Mouse (Mus musculus) urinary bladder, postnatal 14 days (tissue): ENCODE results near the gene Epm2a.
"Not testable (repeated sequence)": the region's sequence is repeated elsewhere in the genome, so short reads cannot be mapped to it uniquely, and the experiment has no call there.

Experiments
- DNase-seq: peaks from one replicate; pipeline ENCODE4 v3.0.0; 2021; ENCODE audit warnings: low spot score

Epm2a gene

GRCm38 (mm10) chr10:11343205-11344141 is at the start of gene Epm2a:
Gene Epm2a, plus strand, starts transcription at chr10:11343404.
- peak; percentile 91 for DNase-seq

DNA sequence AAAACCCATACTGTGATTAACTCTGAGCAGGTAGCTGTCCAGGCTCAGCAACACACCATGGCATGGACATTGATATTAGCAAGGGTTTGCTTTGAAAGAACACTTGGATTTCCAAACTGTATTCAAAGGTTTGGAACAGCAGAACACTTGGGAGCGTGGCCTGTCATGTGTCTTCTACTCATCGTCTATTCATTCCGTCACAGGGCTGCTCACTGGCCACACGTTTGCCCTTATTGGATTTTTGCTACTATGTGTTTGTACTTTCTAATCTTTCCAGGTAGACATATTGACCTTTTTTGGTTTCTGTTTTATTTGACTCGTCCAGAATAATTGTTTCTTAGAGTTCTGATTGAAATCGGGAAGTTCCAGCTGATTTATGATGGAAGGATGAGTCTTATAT is 44.8 kb upstream of the Epm2a start:
- no peak for DNase-seq

DNA sequence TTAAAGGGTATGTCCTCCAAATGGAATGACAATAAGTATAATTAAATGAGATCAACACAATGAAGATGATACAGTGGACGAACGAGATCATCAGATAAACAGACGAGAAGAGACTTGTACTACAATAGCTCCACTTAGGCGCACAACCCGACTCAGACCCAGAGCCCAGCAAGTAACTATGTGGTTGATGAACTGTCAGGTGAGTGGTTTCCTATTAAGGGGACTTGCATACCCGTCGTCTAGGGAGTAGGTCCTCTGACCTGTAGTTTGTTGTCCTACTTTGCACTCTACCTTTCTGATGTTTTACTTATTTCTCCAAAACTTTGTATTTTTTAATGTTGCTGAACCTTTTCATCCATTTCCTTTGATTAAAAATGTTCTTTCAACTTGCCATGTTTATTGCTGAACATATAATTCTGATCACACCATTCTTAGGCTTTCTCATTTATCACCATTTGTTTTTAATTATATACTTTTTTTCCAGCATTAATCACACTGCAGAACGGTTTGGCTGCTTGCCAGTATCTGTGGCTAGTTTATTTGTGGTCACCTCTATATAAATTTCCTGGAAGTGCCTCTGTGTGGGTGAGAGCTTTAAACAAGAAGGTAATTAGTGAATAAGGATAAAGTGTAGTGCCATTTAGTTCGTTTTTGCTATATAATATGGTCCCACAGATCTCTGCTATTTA is 37.7 kb upstream of the Epm2a start:
- no peak for DNase-seq

DNA sequence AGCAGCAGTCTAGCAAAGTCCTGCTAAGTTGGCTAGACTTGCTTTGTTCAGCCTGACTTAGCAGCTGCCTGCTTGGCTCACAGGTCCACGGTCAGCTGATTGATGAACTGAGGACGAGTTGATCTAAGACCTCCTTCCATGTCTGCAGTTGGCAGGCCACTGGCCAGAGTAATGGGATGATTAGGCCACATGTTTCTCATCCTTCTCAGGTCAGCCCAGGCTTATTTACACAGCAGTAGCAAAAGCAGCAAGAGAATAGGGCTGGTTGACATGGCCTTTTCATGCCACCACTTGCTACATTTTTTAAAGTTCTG is 37.2 kb upstream of the Epm2a start:
- no peak for DNase-seq

DNA sequence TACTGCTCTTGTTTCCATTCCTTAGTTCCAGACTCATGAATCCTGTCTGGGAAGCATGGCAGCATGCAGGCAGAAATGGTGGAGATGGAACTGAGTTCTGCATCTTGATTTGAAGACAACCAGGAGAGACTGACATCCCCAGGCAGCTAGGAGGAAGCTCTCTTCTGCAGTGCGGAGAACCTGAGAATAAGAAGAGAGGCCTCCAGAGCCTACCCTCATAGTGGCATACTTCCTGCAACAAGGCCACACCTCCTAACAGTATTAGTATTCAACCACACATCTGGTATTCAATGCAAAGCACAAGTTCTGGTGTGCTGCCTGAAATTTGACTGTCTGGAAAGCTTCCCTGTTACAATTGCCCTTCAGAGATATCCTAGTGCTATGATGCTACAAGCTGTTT is 33.3 kb upstream of the Epm2a start:
- no peak for DNase-seq

GRCm38 (mm10) chr10:11310481-11310880 is 32.7 kb upstream of the Epm2a start:
- no peak for DNase-seq

- DNase-seq: not testable (repeated sequence)
Observed at GRCm38 (mm10) chr10:11317856-11318454, 25.2 kb upstream of the Epm2a start.

GRCm38 (mm10) chr10:11319446-11319970 is 23.7 kb upstream of the Epm2a start:
- no peak for DNase-seq

GRCm38 (mm10) chr10:11322316-11322715 is 20.9 kb upstream of the Epm2a start:
- DNase-seq: no peak

DNA sequence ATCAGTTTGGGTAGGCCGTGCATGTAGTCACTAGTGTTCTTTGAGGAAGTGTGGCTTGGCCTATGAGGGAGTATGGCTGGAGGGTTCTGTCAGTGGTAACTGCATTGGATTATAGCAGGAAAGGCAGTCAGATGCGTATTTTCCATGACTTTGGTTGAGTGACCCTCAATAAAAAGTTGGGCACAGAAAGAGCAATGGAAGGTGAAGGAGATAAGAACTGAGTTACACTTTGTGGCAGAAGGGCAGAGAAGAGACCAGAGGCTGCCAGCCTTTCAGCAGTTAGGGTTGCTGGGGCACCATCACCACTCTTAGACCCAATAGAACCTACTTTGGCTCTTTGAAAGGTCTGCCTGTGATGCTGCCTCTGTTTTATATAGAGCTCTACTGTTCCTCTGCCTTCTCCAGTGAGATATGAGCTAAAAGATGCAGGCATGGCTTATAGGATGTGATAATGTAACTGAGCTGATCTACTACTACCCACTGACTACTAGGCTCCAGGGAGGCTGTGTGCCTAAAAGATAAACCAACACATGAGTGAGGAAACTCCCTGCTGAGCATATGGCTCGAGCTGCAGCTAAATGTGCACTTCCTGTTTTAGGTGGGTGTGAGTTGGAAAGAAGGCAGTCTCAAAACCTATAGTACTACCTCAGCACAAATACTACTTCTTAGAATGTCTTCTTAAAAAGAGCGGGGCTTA is 19.9 kb upstream of the Epm2a start:
- DNase-seq: no peak

- DNase-seq: no peak
Observed at GRCm38 (mm10) chr10:11326526-11326925, 16.7 kb upstream of the Epm2a start.

GRCm38 (mm10) chr10:11344536-11345468 is 1.6 kb downstream of the Epm2a start:
- no peak for DNase-seq

DNA sequence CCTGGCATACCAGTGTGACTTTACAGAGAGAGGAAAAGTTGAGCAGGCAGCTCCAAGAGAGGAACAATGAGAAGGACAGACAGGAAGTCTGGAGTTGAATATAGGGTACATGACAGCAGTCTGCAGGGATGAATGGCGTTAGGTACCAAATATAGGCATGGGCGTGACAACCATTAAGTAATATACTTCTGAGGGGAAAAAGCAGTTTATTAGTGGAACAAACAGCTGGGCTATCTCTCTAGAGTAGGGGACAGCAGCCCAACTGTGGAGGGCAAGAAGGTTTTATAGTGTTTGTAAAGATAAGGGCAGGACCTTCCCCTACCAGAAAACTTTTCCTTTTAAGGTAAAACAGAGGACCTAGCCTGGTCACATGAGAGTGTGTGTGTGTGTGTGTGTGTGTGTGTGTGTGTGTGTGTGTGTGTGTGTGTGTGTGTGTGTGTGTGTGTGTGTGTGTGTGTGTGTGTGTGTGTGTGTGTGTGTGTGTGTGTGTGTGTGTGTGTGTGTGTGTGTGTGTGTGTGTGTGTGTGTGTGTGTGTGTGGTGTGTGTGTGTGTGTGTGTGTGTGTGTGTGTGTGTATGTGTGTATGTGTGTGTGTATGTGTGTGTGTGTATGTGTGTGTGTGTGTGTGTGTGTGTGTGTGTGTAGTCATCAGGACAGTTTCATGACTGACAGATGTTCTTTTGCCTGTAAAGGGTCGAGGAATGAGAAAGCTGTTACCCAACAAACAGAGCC is 7.2 kb downstream of the Epm2a start:
- DNase-seq: not testable (repeated sequence)

GRCm38 (mm10) chr10:11354609-11355008 is 11.4 kb downstream of the Epm2a start:
- no peak for DNase-seq

- DNase-seq: no peak
Observed at GRCm38 (mm10) chr10:11361985-11362692, 18.9 kb downstream of the Epm2a start.

DNA sequence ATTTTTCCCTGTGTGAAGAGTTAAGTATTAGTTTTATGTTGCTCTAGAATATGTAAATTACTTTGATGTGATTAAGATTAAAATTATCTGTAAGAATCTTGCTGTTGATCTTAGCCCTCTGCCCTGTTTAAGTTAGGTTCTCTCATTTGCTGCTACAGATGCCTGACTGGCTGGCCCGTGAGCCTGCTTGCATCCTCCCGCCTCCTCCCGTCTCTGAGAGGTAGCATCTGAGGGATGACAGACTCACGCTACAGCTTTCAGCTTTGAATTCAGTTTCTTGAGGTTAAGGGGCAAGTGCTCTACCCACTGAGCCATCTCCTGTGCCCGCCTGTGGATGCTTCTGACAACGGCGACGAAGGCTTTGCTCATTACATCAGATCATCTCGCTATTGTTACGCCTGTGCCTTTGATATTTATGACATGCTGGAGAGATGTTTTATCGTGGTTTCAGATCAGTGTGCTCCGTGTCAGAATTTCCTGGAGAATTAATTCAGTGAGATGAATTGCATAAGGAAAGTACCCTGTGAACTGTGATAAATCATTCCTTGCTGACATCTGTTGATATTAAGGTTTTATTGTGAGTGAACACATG is 19.8 kb downstream of the Epm2a start:
- no peak for DNase-seq

DNA sequence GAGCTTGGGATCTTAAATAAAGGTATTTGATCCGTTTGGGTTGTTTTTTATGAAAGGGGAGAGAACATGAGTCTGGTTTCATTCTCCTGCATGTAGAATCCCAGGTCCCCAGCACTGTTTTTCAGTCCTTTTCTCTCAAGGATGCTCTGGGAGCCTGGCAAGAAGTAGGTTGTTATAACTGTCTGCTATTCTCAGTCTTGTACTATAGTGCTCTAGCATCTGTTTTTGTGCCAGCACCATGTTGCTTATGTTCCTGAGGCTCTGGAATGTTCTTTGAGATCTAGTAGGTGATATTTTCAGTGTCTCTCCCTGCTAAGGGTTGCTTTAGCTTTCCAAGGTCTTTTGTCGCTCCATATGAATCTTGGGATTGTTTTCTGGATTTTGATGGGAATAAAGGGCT is 38.1 kb downstream of the Epm2a start:
- DNase-seq: no peak

GRCm38 (mm10) chr10:11410926-11411325 is 67.7 kb downstream of the Epm2a start:
- DNase-seq: no peak

GRCm38 (mm10) chr10:11420071-11420470 is 76.9 kb downstream of the Epm2a start:
- DNase-seq: no peak
